Mouse (Mus musculus): ENCODE measurements at regions not wholly inside any gene's neighbourhood (a gene's known extent, or its start where the extent isn't known, plus 50 kb on each side); places are given as distances from the start of the nearest gene placed in this dataset.

GRCm38 (mm10) chr17:78109364-78110222 lies 90.5 kb upstream of the Crim1 start:
- TF ChIP-seq CTCF (conservative IDR thresholded peaks at IDR 0.05; ENCODE audit: low read length) (no peak), POU5F1 (IDR thresholded peaks at IDR 0.05; ENCODE audit: borderline replicate concordance, low read length) (no peak), NANOG (IDR thresholded peaks at IDR 0.05; ENCODE audit: borderline replicate concordance, low read length) (no peak)
